Mouse (Mus musculus): ENCODE results near the gene Gpr156. TPM values are rescaled to one million over a fixed set of nuclear protein-coding genes. Genes with fewer than 3 reads are reported as not detected.
A peak's percentile ranks its signal among the peaks of the same experiment; 100 is the strongest.

The Gpr156 gene
- total RNA-seq, 2 experiments from 2014 or later: 0.74 to 0.81 TPM

GRCm38 (mm10) chr16:37929626-37930025 lies 13.3 kb downstream of the Gpr156 start:
- no peak for DNase-seq (ENCODE audit: low spot score in 2 of 2)
- peak; percentile 46 for TF ChIP-seq CTCF (conservative IDR thresholded peaks at IDR 0.05)
- Histone ChIP-seq H3K27ac (no peak overlapping the region), H3K4me3 (no peak overlapping the region)

DNA sequence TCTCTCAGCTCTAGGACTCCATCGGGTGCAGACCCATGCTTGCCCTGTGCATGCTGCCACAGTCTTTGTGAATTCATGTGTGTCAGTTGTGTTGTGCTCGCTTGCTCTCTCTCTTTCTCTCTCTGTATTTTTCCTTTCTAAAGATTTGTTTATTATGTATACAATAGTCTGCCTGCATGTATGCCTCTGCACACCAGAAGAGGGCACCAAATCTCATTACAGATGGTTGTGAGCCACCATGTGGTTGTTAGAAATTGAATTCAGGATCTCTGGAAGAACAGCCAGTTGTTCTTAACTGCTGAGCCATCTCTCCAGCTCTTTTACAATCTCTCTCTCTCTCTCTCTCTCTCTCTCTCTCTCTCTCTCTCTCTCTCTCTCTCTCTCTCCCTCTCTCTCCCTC lies 18.6 kb downstream of the Gpr156 start:
- no peak overlapping the region for H3K4me3 ChIP-seq
- no peak for DNase-seq (ENCODE audit: low spot score in 2 of 2)
- TF ChIP-seq CTCF (conservative IDR thresholded peaks at IDR 0.05): peak; percentile 57

DNA sequence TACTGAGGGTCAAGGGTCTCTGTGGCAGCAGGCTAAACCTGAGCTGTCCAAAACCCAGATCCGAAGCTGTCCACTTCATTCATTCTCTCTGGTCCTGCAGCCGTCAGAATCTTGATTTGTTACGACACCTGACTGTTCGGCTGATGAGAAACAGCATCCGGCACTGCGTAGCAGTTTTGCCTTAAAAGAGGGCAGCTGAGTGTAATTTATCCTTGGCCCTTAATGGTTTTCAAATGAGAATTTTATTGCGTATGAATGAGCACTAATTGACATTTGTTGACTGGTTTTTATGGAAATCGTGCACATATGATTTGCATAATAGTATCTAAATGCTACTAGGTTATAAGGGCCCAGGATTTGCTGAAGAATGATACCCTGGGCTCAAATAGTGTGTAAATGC lies 21.0 kb downstream of the Gpr156 start:
- Histone ChIP-seq H3K4me3 (no peak overlapping the region), H3K27ac (no peak overlapping the region)
- no peak for DNase-seq (ENCODE audit: low spot score in 2 of 2)
- TF ChIP-seq CTCF (conservative IDR thresholded peaks at IDR 0.05): no peak

More for the DNA sequence above, 18.6 kb downstream of the Gpr156 start:
- H3K27ac ChIP-seq: no peak overlapping the region

DNA sequence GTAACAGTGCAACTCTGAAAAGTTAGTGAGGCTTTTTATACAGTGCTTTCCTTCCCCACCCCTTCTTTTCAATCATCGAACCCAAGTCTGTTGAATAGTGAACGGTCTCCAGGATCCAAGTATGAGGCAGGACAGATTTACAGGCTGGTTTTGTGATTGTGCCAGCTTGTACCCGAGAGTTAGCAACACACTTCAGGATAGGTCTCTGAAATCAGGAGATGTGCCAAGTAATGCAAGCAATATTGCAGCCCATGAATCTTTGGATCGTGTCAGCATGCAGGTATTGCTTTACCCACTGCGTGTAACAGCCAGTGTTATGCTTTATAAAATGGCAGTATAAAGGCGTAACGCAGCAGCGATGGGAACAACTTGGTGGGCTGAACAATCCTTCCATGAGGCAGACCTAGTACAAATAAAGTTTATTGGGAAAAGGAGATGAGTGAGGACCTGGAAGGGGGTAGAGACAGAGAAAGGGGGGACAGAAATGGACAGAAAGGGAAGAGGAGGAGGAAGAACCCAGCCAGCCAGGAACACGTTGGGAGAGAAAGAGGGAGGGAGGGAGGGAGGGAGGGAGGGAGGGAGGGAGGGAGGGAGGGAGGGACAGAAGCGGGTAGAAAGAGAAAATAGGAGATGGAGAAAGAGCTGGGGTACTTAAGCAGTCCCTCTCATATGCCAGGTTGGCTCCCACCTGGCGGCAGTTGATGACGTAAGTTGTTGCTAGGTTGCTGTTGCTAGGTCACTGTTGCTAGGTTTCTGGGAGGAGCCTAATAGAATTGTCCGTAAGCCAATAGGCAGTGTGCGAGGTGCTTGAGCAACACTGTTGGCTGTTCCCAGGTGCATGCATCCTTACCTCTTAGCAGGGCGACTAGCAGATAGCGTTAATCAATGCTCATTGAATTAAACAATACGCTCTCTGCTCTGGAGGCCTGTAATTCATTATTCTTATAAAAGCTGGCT lies 22.1 kb downstream of the Gpr156 start:
- Histone ChIP-seq H3K27ac (peak overlapping the region; percentile 85), H3K4me3 (peak overlapping the region; percentile 16; the same call in 1 of the 2 replicates)
- peak; percentile 87 to 90 for DNase-seq (ENCODE audit: low spot score in 2 of 2)
- no peak for TF ChIP-seq CTCF (conservative IDR thresholded peaks at IDR 0.05)

DNA sequence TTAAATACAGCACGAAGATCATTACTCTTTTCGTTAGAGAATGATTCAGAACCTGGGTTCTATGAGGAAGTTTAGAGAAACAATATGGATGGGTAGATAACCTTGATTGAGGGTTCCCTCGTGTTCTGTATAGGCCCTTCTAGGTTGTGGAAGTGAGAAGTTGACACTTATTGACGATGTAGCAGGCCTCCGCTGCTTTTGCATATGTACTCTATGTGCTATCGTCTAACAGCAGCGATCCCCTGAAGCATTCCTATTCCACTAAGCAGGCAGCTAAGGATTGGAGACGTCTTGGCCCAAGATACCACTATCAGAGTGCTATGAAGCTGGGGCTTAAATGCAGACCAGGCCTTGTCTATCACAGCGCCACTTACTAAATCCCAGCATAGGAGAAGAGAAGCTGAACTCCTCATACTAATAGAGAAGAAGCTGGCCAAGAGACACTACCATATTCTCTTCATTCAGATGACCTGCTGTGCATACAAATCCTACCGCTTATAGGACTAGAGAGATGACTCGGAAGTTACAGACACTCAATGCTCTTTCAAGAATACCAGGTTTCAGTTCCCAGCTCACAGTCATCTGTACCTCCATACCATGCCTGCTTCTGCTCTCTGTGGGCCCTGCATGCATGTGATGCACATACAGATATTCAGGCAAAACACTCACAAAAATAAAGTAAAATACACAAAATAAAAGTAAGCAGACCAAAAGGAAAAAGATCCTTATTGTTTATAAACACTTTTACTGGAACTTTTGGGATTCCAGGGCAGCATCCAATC lies 23.0 kb downstream of the Gpr156 start:
- peak overlapping the region; percentile 85 for H3K27ac ChIP-seq
- H3K4me3 ChIP-seq: peak overlapping the region; percentile 2; the same call in 1 of the 2 replicates
- DNase-seq (ENCODE audit: low spot score in 2 of 2): no peak
- no peak for TF ChIP-seq CTCF (conservative IDR thresholded peaks at IDR 0.05)

- TF ChIP-seq CTCF (conservative IDR thresholded peaks at IDR 0.05): no peak
- no peak overlapping the region for H3K27ac ChIP-seq
- DNase-seq (ENCODE audit: low spot score in 2 of 2): no peak
- no peak overlapping the region for H3K4me3 ChIP-seq
These were observed 24.0 kb downstream of the Gpr156 start for GRCm38 (mm10) chr16:37940291-37940690.

GRCm38 (mm10) chr16:37943701-37944100 lies 27.4 kb downstream of the Gpr156 start:
- no peak for TF ChIP-seq CTCF (conservative IDR thresholded peaks at IDR 0.05)
- Histone ChIP-seq H3K4me3 (no peak overlapping the region), H3K27ac (no peak overlapping the region)
- no peak for DNase-seq (ENCODE audit: low spot score in 2 of 2)

DNA sequence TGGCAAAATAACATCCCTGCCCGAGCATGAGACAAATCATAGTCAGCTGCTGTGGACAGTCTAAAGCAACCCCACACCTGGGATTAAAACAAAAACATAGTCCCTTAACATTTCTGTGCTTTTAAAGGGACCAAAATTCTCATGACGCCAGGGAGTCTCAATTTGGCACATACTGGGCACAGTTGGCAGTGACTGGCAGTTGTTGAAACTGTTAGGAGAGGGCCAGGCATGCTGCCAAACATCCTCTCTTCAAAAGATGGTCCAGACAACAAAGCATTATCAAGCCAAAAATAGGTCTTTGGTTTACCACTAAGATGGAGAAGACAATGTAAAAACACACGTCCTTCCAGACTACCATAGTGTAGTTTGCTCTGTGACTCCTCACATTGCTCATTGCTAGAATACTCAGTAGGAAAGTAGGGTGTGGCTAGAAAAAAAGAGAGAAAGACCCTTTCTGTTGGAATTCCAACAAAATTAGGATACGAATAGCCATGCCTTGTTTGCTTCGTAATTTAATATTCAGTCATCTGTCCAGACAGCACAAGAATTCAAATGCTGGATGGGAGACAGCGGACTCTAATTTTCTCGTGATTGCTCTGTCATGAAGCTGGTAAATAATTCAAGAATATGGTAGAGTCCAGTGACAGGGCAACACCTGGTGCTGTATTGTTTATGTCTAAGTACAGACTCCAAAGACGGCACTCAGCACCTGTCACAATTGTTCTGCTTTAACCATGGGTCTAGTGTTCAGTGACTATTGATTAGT lies 28.9 kb downstream of the Gpr156 start:
- no peak for TF ChIP-seq CTCF (conservative IDR thresholded peaks at IDR 0.05)
- Histone ChIP-seq H3K27ac (peak overlapping the region; percentile 29; the same call in 1 of the 2 replicates), H3K4me3 (no peak overlapping the region)
- peak; percentile 60 to 77 for DNase-seq (ENCODE audit: low spot score in 2 of 2)

- DNase-seq (ENCODE audit: low spot score in 2 of 2): peak; percentile 33 to 66
- Histone ChIP-seq H3K4me3 (no peak overlapping the region), H3K27ac (no peak overlapping the region)
- peak; percentile 87 for TF ChIP-seq CTCF (conservative IDR thresholded peaks at IDR 0.05)
These were observed 30.9 kb downstream of the Gpr156 start for GRCm38 (mm10) chr16:37947160-37947559.

- TF ChIP-seq CTCF (conservative IDR thresholded peaks at IDR 0.05): no peak
These were observed 32.1 kb downstream of the Gpr156 start for GRCm38 (mm10) chr16:37948365-37948764.

GRCm38 (mm10) chr16:37951171-37951570 lies 34.9 kb downstream of the Gpr156 start:
- no peak for DNase-seq (ENCODE audit: low spot score in 2 of 2)
- Histone ChIP-seq H3K27ac (no peak overlapping the region), H3K4me3 (no peak overlapping the region)
- TF ChIP-seq CTCF (conservative IDR thresholded peaks at IDR 0.05): no peak

More at GRCm38 (mm10) chr16:37948365-37948764, 32.1 kb downstream of the Gpr156 start:
- no peak overlapping the region for H3K4me3 ChIP-seq
- no peak for DNase-seq (ENCODE audit: low spot score in 2 of 2)
- H3K27ac ChIP-seq: no peak overlapping the region

- no peak for TF ChIP-seq CTCF (conservative IDR thresholded peaks at IDR 0.05)
- Histone ChIP-seq H3K4me3 (no peak overlapping the region), H3K27ac (no peak overlapping the region)
- DNase-seq (ENCODE audit: low spot score in 2 of 2): no peak
These were observed 36.9 kb downstream of the Gpr156 start for GRCm38 (mm10) chr16:37953186-37953585.

All from layer of hippocampus, adult 2 months (tissue).